Mouse (Mus musculus): ENCODE data around the gene Taf4. TPM values are rescaled to one million over a fixed set of nuclear protein-coding genes. Genes with fewer than 3 reads are reported as not detected.

The Taf4 gene
- total RNA-seq, 2 experiments from 2014 or later, result 10.5 to 10.9 TPM

DNA sequence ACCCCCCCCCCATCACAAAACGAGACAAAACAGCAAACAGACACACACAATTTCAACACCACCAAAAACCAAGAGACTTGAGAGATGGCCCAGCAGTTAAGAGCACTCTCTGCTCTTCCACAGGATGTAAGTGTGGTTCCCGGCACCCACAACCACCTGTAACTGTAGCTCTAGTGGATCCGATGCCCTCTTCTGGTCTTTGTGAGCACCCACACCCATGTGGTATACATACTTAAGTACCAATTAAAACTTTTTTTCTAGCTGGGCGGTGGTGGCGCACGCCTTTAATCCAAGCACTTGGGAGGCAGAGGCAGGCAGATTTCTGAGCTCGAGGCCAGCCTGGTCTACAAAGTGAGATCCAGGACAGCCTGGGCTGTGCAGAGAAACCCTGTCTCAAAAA lies 34.2 kb upstream of the Taf4 start:
- H3K27ac ChIP-seq, result no peak overlapping the region
- no peak for TF ChIP-seq CTCF (IDR thresholded peaks at IDR 0.05)
- H3K4me3 ChIP-seq, result no peak overlapping the region
- intact Hi-C loops (cut with DNase I), result no loop called here
- DNase-seq, result no peak

DNA sequence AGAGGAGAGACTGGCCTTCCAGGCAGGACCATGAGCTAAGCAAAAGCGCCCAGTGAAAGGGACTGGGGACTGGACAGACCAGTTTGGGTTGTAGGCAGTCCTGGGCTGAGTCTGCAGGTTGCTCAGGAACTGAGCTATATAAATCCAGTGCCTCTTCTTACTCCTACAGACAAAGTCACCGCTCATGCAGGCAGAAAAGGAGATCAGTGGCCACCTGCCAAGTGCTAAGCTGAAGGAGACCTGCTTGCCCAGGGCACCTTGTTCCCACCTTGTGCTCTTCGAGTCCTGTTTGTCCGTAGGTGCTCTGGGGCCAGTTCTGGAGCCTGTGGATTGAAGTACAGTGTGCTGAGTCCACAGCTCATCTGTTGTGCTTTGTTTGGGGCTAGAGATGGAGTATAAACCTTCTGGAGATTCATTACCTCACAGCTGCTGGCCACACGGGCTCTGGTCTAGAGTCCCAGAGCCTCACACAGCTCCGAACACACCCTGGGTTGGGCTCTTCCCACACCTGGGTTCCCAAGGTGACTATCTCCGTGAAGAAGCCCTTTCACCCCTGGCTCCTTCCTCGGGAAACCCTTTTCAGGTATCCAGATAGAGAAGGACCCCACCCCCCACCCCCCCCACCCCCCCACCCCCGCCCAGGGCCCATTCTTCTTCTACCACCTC lies 30.0 kb upstream of the Taf4 start:
- no peak for TF ChIP-seq CTCF (IDR thresholded peaks at IDR 0.05)
- intact Hi-C loops (cut with DNase I), result no loop called here
- no peak for DNase-seq
- Histone ChIP-seq H3K27ac (peak overlapping the region; percentile 12; the same call in 1 of the 2 replicates), H3K4me3 (no peak overlapping the region)

DNA sequence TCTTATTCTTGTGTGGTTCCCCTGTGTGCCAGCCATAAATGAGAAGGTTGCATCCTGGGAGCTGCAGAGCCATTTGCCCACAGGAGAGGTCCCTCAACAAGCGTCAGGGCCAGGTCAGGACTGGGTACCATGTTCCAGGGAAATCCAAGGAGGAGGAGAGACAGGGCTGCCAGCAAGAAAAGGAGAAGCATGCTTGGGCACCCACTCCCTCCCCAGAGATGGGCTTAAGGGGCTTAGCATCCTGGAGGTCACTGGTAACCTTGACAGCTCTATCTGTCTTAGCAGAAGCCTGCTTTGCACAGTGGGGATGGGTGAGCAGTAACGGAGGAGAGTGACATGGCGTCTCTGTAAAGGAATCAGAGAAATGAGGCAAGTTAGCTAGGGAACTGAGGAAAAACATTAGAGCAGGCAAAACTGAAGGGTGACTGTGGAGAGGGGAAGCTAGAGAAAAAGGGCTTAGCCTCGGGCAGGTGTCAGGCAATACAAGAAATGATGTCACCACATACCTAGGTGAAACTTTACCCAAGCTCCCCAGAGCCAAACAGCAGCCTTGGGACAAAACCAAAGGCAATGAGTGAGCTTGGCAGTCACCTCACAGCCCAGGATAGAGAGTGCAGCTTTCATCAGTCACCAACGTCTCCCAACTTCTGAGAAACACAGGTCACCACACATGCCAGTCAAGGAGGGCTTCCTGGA lies 29.4 kb upstream of the Taf4 start:
- peak; percentile 36 for DNase-seq
- Histone ChIP-seq H3K27ac (peak overlapping the region; percentile 28; the same call in 1 of the 2 replicates), H3K4me3 (no peak overlapping the region)
- intact Hi-C loops (cut with DNase I), result no loop called here
- TF ChIP-seq CTCF (IDR thresholded peaks at IDR 0.05), result no peak

DNA sequence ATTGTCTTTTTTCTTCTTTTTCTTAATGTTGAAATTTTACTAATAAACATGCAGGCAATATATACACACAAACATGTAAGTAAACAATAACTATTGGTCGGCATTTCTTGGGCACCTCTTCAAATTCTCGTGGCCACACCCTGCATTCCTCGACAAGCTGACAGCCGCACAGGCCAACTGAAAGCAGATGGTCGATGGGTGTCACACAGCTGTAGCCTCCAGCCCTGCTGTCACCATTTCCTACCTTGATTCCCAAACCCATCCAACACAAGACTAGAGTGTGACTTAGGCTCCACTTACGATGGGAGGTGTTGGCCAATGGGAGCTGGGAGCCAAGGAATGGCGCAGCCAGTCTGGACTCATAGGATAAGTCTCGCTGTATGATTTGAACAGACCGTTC lies 25.2 kb upstream of the Taf4 start:
- intact Hi-C loops (cut with DNase I), result no loop called here
- no peak for DNase-seq
- TF ChIP-seq CTCF (IDR thresholded peaks at IDR 0.05), result no peak
- Histone ChIP-seq H3K4me3 (no peak overlapping the region), H3K27ac (no peak overlapping the region)

DNA sequence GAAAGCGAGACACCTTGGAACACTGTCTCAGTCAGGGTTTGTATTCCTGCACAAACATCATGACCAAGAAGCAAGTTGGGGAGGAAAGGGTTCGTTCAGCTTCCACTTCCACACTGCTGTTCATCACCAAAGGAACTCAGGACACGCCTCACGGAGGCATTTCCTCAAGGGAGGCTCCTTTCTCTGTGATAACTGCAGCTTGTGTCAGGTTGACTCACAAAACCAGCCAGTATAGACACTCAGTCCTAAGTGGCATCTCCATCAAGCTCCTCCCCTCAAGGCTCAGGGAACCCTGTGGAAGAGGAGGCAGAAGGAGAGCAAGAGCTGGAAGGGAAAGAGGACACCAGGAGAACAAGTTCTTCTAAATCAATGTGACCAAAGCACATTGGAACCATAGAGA lies 22.0 kb upstream of the Taf4 start:
- no peak overlapping the region for H3K27ac ChIP-seq
- TF ChIP-seq CTCF (IDR thresholded peaks at IDR 0.05), result no peak
- DNase-seq, result no peak
- no peak overlapping the region for H3K4me3 ChIP-seq
- intact Hi-C loops (cut with DNase I), result no loop called here

DNA sequence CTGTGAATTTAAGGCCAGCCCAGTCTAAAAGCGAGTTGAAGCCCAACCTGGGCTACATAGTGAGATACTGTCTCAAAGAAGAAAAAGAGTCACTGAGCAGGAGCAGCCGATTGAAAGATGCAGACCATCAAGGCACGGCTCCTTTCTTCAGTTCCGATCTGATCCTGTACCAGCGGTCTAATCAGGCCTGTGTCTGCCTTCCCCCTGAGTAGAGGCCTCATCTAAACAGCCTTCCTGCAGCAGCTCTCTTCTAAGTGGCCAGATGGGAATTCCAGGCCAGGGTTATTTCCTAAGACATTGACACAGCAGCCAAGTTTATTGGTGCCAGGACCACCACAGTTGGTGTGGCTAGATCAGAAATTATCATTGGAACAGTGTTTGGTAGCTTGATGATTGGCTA lies 16.6 kb upstream of the Taf4 start:
- no peak for DNase-seq
- intact Hi-C loops (cut with DNase I), result no loop called here
- Histone ChIP-seq H3K27ac (no peak overlapping the region), H3K4me3 (no peak overlapping the region)
- TF ChIP-seq CTCF (IDR thresholded peaks at IDR 0.05), result no peak

DNA sequence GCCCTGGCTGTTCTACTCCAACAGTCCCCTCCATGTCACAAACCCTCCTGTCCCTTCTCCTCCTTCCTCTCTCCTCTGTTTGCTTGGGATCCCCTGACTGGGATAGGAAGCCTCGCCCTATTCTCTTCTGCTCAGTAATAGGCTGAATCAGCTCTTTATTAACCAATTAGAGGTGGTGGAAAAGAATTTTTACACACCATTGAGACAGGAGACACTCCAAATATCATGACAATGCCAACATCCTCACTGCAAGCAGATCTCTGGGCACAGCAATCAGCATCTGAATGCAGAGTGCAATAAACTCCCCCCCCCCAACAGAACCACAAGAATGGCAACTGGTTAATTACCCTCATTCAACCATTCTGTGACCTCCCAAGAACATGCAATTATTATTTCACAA lies 12.7 kb upstream of the Taf4 start:
- Histone ChIP-seq H3K4me3 (no peak overlapping the region), H3K27ac (no peak overlapping the region)
- no peak for TF ChIP-seq CTCF (IDR thresholded peaks at IDR 0.05)
- DNase-seq, result no peak
- intact Hi-C loops (cut with DNase I), result no loop called here

DNA sequence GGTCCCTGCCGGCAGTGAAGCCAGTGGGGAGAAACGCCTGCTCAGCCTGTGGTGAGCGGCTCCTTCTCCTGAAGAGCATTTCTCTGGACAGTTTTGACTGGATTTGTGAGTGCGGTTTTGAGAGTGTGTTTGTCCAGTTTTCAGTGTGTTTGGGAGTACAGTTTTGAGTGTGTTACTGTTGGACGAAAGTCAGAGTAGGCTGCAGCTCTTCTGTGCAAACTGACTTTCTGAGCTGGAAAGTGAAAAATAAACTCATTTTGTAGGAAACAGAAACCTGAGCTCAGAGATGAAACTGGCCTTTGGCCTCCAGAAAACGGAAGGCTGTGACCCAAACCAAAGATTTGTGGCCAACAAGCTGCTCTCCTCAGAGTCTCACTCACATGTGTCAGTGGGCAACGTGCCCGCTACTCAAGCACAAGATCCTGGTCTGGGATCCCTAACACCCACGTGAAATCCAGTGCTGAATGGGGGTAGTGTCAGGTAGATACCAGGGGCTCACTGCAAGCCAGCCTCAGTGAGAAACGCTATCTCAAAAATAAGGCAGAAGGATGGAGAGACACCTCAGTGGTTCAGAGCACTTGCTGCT lies 10.1 kb upstream of the Taf4 start:
- intact Hi-C loops (cut with DNase I), result no loop called here
- H3K27ac ChIP-seq, result no peak overlapping the region
- no peak for TF ChIP-seq CTCF (IDR thresholded peaks at IDR 0.05)
- no peak overlapping the region for H3K4me3 ChIP-seq
- no peak for DNase-seq

DNA sequence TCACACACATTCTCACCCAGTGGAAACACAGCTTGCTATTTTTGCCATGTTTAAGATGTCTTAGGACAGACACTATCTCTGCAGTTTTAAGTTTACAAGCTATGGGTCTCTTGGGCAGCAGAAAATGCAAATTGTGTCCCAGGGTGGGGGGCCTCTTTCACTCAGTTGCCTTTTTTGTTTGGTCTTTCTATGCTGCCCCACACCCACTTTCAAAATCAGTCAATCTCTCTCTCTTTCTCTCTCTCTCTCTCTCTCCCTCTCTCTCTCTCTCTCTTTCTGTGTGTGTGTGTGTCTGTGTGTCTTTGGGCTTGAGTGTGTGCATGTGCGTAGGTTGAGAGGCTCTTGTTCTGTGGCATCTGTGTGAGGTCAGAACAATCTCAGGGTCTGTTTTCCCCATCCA lies 9.2 kb upstream of the Taf4 start:
- DNase-seq, result no peak
- H3K27ac ChIP-seq, result no peak overlapping the region

DNA sequence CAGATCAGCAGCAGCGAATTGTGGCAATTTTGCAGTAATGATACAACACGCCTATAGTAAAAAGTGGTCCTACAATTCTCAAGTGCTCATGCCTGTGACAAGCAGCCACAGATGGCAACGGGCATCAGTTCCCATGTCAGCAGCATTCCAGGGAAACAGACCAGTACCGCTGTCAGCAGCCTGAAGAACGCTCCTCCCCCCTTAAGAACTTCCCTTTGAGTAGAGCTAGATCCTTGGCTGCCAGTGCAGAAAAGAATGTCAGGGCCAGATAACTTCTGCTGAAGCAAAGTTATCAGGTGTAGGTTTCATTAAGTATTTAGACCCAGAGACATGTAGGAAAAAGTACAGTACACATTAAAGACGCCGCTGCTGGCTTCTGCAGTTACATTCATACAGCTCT lies 8.4 kb upstream of the Taf4 start:
- intact Hi-C loops (cut with DNase I), result no loop called here
- no peak for TF ChIP-seq CTCF (IDR thresholded peaks at IDR 0.05)
- 0 out of 2 replicates have a peak overlapping the region, but pooled peaks have one; percentile 51 for H3K27ac ChIP-seq
- DNase-seq, result peak; percentile 60
- no peak overlapping the region for H3K4me3 ChIP-seq

More for the DNA sequence above, 9.2 kb upstream of the Taf4 start:
- intact Hi-C loops (cut with DNase I), result no loop called here
- no peak for TF ChIP-seq CTCF (IDR thresholded peaks at IDR 0.05)
- H3K4me3 ChIP-seq, result no peak overlapping the region

DNA sequence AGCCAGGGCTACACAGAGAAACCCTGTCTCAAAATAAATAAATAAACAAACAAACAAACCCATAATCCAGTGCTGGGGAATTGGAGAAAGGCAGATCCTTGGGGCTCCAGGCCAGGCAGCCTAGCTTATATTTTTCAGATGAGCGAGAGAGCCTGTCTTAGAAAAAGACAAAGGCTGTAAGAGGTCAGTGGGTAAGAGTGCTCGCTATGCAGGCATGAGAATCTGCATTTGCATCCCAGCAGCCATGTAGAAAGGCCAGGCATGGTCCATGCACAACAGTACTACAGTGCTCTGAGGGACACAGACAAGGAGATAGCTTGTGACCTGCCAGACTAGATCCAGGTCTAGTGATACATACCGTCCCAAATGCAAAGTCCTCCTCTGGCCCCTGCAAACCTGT lies 6.3 kb upstream of the Taf4 start:
- no peak for DNase-seq
- H3K4me3 ChIP-seq, result no peak overlapping the region
- intact Hi-C loops (cut with DNase I), result no loop called here
- H3K27ac ChIP-seq, result no peak overlapping the region
- no peak for TF ChIP-seq CTCF (IDR thresholded peaks at IDR 0.05)

DNA sequence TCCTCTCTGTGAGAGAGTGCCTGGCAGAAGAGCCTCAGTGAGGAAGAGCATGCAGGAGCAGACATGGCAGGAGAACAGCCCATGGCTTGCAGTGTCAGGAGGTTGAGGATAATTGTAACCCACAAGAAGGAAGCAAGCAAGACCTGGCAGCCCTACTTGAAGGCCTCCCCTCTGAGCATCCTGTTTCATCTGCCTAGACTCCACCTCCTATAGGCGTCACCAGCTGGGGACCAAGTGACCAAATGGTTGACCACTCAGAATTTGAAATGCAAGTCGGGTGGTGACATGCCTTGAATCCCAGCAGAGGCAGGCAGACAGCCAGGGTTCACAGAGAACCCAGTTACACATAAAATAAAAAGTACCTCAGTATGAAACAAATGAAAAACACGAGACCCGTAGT lies 4.2 kb upstream of the Taf4 start:
- no peak for DNase-seq
- intact Hi-C loops (cut with DNase I), result no loop called here
- H3K4me3 ChIP-seq, result no peak overlapping the region
- peak overlapping the region; percentile 89 for H3K27ac ChIP-seq
- TF ChIP-seq CTCF (IDR thresholded peaks at IDR 0.05), result no peak

DNA sequence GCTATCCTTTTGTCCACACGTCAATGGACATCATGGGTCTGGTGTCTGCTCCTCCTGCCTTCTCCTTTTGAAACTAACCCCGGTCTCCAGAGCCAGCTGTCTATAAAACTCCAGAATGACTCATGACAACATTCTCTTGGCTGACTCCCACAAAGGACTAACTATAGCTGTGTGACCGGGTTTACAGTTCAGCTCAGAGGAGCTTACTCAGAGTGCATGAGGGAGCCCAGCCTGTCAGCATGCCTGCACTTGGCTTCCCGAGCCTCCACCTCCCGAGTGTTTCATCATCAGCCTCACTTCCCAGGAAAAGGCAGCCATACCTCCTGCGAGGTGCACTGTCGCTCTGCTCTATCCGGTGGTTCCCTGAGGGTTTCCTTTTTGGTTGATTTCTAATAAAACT lies 3.4 kb upstream of the Taf4 start:
- TF ChIP-seq CTCF (IDR thresholded peaks at IDR 0.05), result no peak
- H3K4me3 ChIP-seq, result no peak overlapping the region
- peak overlapping the region; percentile 89 for H3K27ac ChIP-seq
- peak; percentile 76 for DNase-seq
- intact Hi-C loops (cut with DNase I), result loop anchor here (5.0 kb wide), 1 partner anchor 62 kb away; the partner anchor contains the start of genes Psma7 and Ss18l1

Measured in gastrocnemius, adult 2 months (tissue).